Mouse (Mus musculus): ENCODE results near the gene Olfr1062. TPM values are rescaled to one million over a fixed set of nuclear protein-coding genes. Genes with fewer than 3 reads are reported as not detected.
"Not testable (repeated sequence)": the region's sequence is repeated elsewhere in the genome, so short reads cannot be mapped to it uniquely, and the experiment has no call there.

The Olfr1062 gene
- not detected in 2 replicates for polyA plus RNA-seq (2012; rRNA removed)

DNA sequence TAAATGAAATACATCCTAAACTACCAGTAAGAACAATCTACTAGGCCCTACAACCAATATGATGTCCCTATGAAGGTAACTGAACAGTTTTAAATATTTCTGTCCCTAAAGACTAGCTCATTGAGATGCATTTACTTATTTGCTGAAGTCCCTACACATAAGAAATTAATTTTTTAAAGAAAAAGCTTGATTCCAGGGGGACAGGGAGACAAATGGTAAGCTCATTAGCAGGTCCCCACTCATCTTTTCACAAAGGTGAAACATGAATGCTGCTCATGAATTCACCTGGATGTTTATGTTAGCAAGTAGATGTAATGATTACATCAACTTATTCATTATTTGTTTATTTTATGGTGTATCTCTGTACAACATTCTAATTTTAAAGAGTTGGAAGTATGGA, at the start of gene Olfr1062:
TSS of gene Olfr1062 (minus strand) at position 101 of the 400 bp plus-strand sequence.
- not testable (repeated sequence) for H3K27ac ChIP-seq (ENCODE audit: insufficient read depth, low read length)

DNA sequence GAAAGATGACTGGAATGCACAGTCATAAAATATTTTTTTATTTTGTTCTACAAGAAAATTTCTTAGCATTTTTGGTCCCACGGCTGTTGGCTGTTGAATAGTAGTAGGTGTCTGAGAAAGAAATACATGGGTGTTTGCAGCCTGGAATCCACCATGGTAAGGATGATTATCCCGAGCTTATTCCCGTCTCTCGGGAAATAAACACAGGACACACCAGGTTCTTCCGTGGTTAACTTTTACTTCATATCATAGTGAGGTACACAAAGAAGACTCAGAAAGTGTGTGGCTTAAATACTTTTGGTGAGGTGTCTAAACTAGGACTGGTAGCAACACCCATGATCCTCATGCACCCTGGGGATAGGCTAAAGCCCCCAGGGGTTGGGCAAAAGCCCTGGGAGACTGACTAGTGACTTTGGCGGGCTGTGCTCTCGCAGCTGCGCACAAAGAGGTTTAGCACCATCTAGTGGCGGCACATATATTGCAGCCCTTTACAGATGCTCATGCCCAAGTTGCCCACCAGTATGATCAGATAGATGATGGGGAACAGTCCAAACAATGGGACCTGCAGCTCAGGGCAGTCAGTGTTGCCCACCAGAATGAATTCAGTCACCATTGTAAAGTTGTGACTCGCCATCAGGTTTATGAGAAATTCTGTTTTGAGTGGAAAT, 38.0 kb upstream of the Olfr1062 start:
- H3K27ac ChIP-seq (ENCODE audit: insufficient read depth, low read length): no peak overlapping the region
- H3K4me3 ChIP-seq (ENCODE audit: insufficient read depth, low read length): no peak overlapping the region
- TF ChIP-seq POLR2A (IDR thresholded peaks at IDR 0.05; ENCODE audit: extremely low read depth, insufficient read depth, low read length): no peak
- peak; percentile 47 for TF ChIP-seq CTCF (IDR thresholded peaks at IDR 0.05; ENCODE audit: extremely low read depth, insufficient read depth, low read length)
- H3K4me1 ChIP-seq (ENCODE audit: control insufficient read depth, insufficient read depth, low read length): no peaks in the 10 kb centered on the region

More for the DNA sequence above, at the start of gene Olfr1062:
- H3K4me3 ChIP-seq (ENCODE audit: insufficient read depth, low read length); H3K4me1 ChIP-seq (ENCODE audit: control insufficient read depth, insufficient read depth, low read length): not testable (repeated sequence)

DNA sequence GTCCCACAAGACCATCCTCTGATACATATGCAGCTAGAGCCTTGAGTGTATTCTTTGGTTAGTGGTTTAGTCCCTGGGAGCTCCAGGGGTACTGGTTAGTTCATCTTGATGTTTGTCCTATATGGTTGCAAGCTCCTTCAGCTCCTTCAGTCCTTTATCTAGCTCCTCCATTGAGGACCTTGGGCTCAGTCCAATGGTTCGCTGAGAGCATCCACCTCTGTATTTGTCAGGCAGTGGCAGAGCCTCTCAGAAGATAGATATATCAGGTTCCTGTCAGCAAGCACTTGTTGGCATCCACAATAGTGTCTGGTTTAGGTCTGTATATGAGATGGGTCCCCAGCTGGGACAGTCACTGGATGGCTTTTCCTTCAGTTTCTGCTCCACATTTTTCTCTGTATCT, 33.9 kb upstream of the Olfr1062 start:
- TF ChIP-seq CTCF (IDR thresholded peaks at IDR 0.05; ENCODE audit: extremely low read depth, insufficient read depth, low read length) (no peak), POLR2A (IDR thresholded peaks at IDR 0.05; ENCODE audit: extremely low read depth, insufficient read depth, low read length) (no peak)
- Histone ChIP-seq H3K4me3 (ENCODE audit: insufficient read depth, low read length) (no peak overlapping the region), H3K4me1 (ENCODE audit: control insufficient read depth, insufficient read depth, low read length) (no peaks in the 10 kb centered on the region), H3K27ac (ENCODE audit: insufficient read depth, low read length) (no peak overlapping the region)

DNA sequence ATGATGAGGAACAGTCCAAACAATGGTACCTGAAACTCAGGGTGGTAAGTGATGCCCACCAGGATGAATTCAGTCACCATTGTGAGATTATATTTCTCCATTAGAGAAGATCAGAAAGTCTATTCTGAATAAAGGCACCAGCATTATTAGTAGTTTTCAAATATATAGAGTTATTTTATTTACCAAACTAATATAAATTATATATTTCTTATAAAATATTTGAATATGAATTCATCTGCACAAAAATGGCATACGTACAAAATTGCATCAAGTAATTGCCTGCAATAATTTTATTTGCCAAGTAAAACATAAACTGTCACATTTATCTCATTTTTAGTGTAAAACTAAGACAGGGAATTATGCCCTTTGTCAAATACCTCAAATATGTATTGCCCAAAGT, 29.6 kb upstream of the Olfr1062 start, which contains the start of gene Olfr1066:
TSS of gene Olfr1066 (minus strand) at position 101 of the 400 bp plus-strand sequence.
- H3K4me3 ChIP-seq (ENCODE audit: insufficient read depth, low read length): no peak within 1 kb of the TSS
- H3K4me1 ChIP-seq (ENCODE audit: control insufficient read depth, insufficient read depth, low read length): no peaks in the 10 kb centered on the region
- no peak within 1 kb of the TSS for H3K27ac ChIP-seq (ENCODE audit: insufficient read depth, low read length)
- TF ChIP-seq POLR2A (IDR thresholded peaks at IDR 0.05; ENCODE audit: extremely low read depth, insufficient read depth, low read length) (no peak), CTCF (IDR thresholded peaks at IDR 0.05; ENCODE audit: extremely low read depth, insufficient read depth, low read length) (no peak)

DNA sequence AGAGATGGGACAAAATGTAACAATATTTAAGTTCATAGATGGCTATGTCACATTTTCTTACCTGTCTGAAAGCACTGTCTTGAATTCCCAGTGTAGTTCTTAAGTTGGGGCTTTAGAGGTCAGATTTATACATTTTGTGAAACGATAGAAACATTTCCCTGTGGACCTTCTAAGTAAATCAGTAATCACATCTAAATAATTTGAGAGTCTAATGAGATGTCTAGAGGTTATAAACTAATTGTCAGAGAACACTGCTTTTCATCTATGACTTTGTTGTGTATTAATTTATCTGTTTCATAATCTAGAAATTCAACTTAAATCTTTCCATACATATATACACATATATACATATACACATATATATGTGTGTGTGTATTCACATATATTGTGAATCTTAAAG, 23.9 kb upstream of the Olfr1062 start, which contains the start of gene Olfr1065:
TSS of gene Olfr1065 (minus strand) at position 101 of the 400 bp plus-strand sequence.
- H3K4me1 ChIP-seq (ENCODE audit: control insufficient read depth, insufficient read depth, low read length); H3K27ac ChIP-seq (ENCODE audit: insufficient read depth, low read length); H3K4me3 ChIP-seq (ENCODE audit: insufficient read depth, low read length): not testable (repeated sequence)

DNA sequence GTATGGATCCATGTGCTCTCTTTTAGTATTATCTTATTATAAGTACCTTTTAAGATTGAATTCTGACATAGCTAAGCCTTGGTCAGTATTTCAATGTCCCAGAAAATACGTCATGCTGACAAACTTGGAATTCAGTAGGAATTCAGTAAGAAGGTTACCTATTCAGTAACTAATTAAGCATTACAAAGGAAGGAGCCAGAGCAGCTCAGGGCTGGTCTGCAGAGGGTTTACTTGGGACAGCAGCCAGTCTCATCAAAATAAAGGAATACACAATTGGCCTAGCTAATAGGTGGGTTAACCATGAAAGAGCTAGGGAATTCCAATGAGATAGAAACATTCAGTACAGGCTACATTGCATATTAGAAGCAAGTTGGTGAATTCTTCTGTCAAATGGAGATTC, 15.6 kb upstream of the Olfr1062 start:
- not testable (repeated sequence) for H3K4me1 ChIP-seq (ENCODE audit: control insufficient read depth, insufficient read depth, low read length); H3K27ac ChIP-seq (ENCODE audit: insufficient read depth, low read length); H3K4me3 ChIP-seq (ENCODE audit: insufficient read depth, low read length)

DNA sequence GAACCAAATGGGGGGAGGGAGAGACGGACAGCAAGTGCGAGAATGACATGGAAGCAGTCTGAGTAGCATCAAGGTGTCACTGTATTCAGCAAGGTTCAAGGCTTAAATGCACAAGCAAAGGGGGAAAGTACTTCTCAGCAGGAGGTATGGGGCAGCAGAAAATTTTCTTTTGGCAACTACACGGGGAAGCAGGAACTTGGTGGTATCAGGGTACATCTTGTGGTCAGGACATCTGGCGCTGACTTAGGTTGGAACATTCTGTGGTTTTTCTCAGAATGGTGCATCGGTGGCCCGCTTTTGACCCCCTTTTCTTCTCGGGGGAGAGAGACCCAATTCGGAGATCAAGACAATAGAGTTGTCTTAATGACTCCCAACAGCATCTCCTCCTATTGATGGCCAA, 2.0 kb upstream of the Olfr1062 start:
- H3K4me1 ChIP-seq (ENCODE audit: control insufficient read depth, insufficient read depth, low read length); H3K27ac ChIP-seq (ENCODE audit: insufficient read depth, low read length); H3K4me3 ChIP-seq (ENCODE audit: insufficient read depth, low read length): not testable (repeated sequence)

DNA sequence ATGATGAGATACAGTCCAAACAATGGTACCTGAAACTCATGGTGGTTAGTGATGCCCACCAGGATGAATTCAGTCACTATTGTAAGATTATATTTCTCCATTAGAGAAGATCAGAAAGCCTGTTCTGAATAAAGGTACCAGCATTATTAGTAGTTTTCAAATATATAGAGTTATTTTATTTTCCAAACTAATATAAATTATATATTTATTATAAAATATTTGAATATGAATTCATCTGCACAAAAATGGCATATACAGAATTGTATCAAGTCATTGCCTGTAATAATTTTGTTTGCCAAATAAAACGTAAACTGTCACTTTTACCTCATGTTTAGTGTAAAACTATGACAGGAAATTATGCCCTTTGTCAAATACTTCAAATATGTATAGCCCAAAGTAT, 12.6 kb downstream of the Olfr1062 start, which contains the start of gene Olfr1061:
TSS of gene Olfr1061 (minus strand) at position 101 of the 400 bp plus-strand sequence.
- Histone ChIP-seq H3K4me1 (ENCODE audit: control insufficient read depth, insufficient read depth, low read length) (no peaks in the 10 kb centered on the region), H3K4me3 (ENCODE audit: insufficient read depth, low read length) (no peak within 1 kb of the TSS), H3K27ac (ENCODE audit: insufficient read depth, low read length) (no peak within 1 kb of the TSS)
- TF ChIP-seq POLR2A (IDR thresholded peaks at IDR 0.05; ENCODE audit: extremely low read depth, insufficient read depth, low read length) (no peak), CTCF (IDR thresholded peaks at IDR 0.05; ENCODE audit: extremely low read depth, insufficient read depth, low read length) (no peak)

DNA sequence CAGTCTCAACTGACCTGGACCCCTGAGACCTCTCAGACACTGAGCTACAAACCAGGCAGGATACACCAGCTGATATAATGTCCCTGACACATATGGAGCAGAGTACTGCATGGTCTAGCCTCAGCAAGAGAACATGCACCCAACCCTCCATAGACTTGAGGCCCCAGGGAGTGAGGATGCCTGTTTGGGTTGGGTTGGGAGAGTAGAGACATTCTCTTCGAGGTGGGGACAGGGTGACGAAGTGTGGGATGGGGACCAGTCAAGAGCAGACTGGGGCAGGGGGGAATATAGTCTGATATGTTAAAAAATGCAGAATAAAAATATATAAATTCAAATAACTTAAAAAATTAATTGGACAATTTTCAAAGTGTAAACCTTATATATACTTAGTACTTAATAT, 31.4 kb downstream of the Olfr1062 start:
- no peak overlapping the region for H3K27ac ChIP-seq (ENCODE audit: insufficient read depth, low read length)
- H3K4me1 ChIP-seq (ENCODE audit: control insufficient read depth, insufficient read depth, low read length): no peaks in the 10 kb centered on the region
- TF ChIP-seq POLR2A (IDR thresholded peaks at IDR 0.05; ENCODE audit: extremely low read depth, insufficient read depth, low read length): no peak
- no peak for TF ChIP-seq CTCF (IDR thresholded peaks at IDR 0.05; ENCODE audit: extremely low read depth, insufficient read depth, low read length)
- no peak overlapping the region for H3K4me3 ChIP-seq (ENCODE audit: insufficient read depth, low read length)

DNA sequence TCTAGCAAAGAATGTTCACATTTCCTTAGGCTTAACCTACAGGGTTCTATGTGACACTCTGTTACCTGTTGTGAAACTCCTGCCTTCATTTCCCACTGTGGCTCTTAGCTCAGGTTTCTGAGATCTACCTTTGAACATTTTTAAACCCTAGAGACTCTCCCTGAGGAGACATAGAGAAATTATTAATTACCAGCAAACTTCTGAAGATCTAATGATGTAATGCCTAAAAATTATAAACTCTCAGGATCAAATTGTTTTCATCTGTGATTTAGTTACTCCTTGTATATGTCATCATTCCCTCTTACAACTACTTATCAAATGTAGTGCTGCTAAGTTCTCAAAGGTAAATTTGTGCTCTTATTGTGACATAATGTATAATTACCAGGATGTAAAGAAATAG, 38.1 kb downstream of the Olfr1062 start, which contains the start of gene Olfr1058:
TSS of gene Olfr1058 (minus strand) at position 101 of the 400 bp plus-strand sequence.
- H3K4me1 ChIP-seq (ENCODE audit: control insufficient read depth, insufficient read depth, low read length); H3K27ac ChIP-seq (ENCODE audit: insufficient read depth, low read length); H3K4me3 ChIP-seq (ENCODE audit: insufficient read depth, low read length): not testable (repeated sequence)

DNA sequence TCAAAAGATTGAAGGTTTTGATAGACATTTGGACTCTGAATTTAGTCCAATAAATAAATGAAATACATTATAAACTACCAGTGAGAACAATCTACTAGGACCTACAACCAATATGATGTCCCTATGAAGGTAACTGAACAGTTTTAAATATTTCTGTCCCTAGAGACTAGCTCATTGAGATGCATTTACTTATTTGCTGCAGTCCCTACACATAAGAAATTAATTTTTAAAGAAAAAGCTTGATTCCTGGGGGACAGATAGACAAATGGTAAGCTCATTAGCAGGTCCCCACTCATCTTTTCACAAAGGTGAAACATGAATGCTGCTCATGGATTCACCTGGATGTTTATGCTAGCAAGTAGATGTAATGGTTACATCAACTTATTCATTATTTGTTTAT, 48.3 kb downstream of the Olfr1062 start, which contains the start of gene Olfr1057:
TSS of gene Olfr1057 (minus strand) at position 101 of the 400 bp plus-strand sequence.
- Histone ChIP-seq H3K27ac (ENCODE audit: insufficient read depth, low read length) (no peak within 1 kb of the TSS), H3K4me3 (ENCODE audit: insufficient read depth, low read length) (no peak within 1 kb of the TSS), H3K4me1 (ENCODE audit: control insufficient read depth, insufficient read depth, low read length) (no peaks in the 10 kb centered on the region)
- TF ChIP-seq POLR2A (IDR thresholded peaks at IDR 0.05; ENCODE audit: extremely low read depth, insufficient read depth, low read length): no peak
- no peak for TF ChIP-seq CTCF (IDR thresholded peaks at IDR 0.05; ENCODE audit: extremely low read depth, insufficient read depth, low read length)

Other genes with a start within 250 kb of the Olfr1062 start
- not detected in 2 replicates for gene Olfr1044, start 248.9 kb downstream of the Olfr1062 start, polyA plus RNA-seq (2012; rRNA removed)
- not detected in 2 replicates for gene Olfr52, start 241.1 kb downstream of the Olfr1062 start, polyA plus RNA-seq (2012; rRNA removed)
- not detected in 2 replicates for gene Olfr1045, start 223.7 kb downstream of the Olfr1062 start, polyA plus RNA-seq (2012; rRNA removed)
- not detected in 2 replicates for gene Olfr1046, start 207.4 kb downstream of the Olfr1062 start, polyA plus RNA-seq (2012; rRNA removed)
- gene Olfr1047, start 195.3 kb downstream of the Olfr1062 start, polyA plus RNA-seq (2012; rRNA removed): not detected in 2 replicates
- gene Olfr1048, start 186.5 kb downstream of the Olfr1062 start, polyA plus RNA-seq (2012; rRNA removed): not detected in 2 replicates
- not detected in 2 replicates for gene Olfr1049, start 168.4 kb downstream of the Olfr1062 start, polyA plus RNA-seq (2012; rRNA removed)
- gene Olfr1051, start 147.7 kb downstream of the Olfr1062 start, polyA plus RNA-seq (2012; rRNA removed): not detected in 2 replicates
- gene Olfr1052, start 134.3 kb downstream of the Olfr1062 start, polyA plus RNA-seq (2012; rRNA removed): not detected in 2 replicates
- not detected in 2 replicates for gene Olfr1053, start 111.5 kb downstream of the Olfr1062 start, polyA plus RNA-seq (2012; rRNA removed)
- not detected in 2 replicates for gene Olfr1054, start 91.3 kb downstream of the Olfr1062 start, polyA plus RNA-seq (2012; rRNA removed)
- not detected in 2 replicates for gene Olfr1055, start 76.5 kb downstream of the Olfr1062 start, polyA plus RNA-seq (2012; rRNA removed)
- not detected in 2 replicates for gene Olfr1056, start 64.3 kb downstream of the Olfr1062 start, polyA plus RNA-seq (2012; rRNA removed)
- gene Olfr1057, start 48.4 kb downstream of the Olfr1062 start, polyA plus RNA-seq (2012; rRNA removed): not detected in 2 replicates
- gene Olfr1058, start 38.2 kb downstream of the Olfr1062 start, polyA plus RNA-seq (2012; rRNA removed): not detected in 2 replicates
- gene Olfr1061, start 12.7 kb downstream of the Olfr1062 start, polyA plus RNA-seq (2012; rRNA removed): not detected in 2 replicates
- not detected in 2 replicates for gene Olfr1065, start 23.8 kb upstream of the Olfr1062 start, polyA plus RNA-seq (2012; rRNA removed)
- not detected in 2 replicates for gene Olfr1066, start 29.5 kb upstream of the Olfr1062 start, polyA plus RNA-seq (2012; rRNA removed)
- gene Olfr228, start 60.6 kb upstream of the Olfr1062 start, polyA plus RNA-seq (2012; rRNA removed): not detected in 2 replicates
- gene Olfr1076, start 81.7 kb upstream of the Olfr1062 start, polyA plus RNA-seq (2012; rRNA removed): not detected in 2 replicates
- gene Olfr1079, start 115.7 kb upstream of the Olfr1062 start, polyA plus RNA-seq (2012; rRNA removed): not detected in 2 replicates
- gene Olfr1080, start 131.5 kb upstream of the Olfr1062 start, polyA plus RNA-seq (2012; rRNA removed): not detected in 2 replicates
- gene Olfr1082, start 172.2 kb upstream of the Olfr1062 start, polyA plus RNA-seq (2012; rRNA removed): not detected in 2 replicates
- gene Olfr1084, start 213.0 kb upstream of the Olfr1062 start, polyA plus RNA-seq (2012; rRNA removed): not detected in 2 replicates
- gene Olfr1085, start 235.3 kb upstream of the Olfr1062 start, polyA plus RNA-seq (2012; rRNA removed): not detected in 2 replicates